Mouse (Mus musculus) gastrocnemius, adult 2 months (tissue): ENCODE data around the gene Aldh3b1. TPM values are rescaled to one million over a fixed set of nuclear protein-coding genes. Genes with fewer than 3 reads are reported as not detected.
A peak's percentile ranks its signal among the peaks of the same experiment; 100 is the strongest.

Experiments used
- DNase-seq: peaks from one replicate; pipeline ENCODE4 v3.0.0; 2022
- H3K27ac ChIP-seq: fragments of 200-600 bp; 2 replicates; pipeline ENCODE4 v1.8.1; 2022; ENCODE audit warnings: mild to moderate bottlenecking
- H3K4me3 ChIP-seq: fragments of 200-600 bp; 2 replicates; pipeline ENCODE4 v1.8.1; 2022; ENCODE audit warnings: mild to moderate bottlenecking, moderate library complexity
- CTCF ChIP-seq: fragments of 200-600 bp; IDR thresholded peaks from 2 replicates; pipeline ENCODE4 v1.8.1; 2022; ENCODE audit warnings: antibody characterized with exemption, mild to moderate bottlenecking, moderate library complexity
- intact Hi-C: fragments of 180-260 bp; cut with DNase I; formaldehyde crosslinking; loops from one replicate; pipeline ENCODE4 v1.15.1; 2025
- total RNA-seq, 2 experiments: library from RNA; stranded (reverse); gene quantifications; 2 replicates each; pipeline ENCODE4 v1.2.3; 2021

Gene Aldh3b1
- total RNA-seq, 2 experiments from 2014 or later = 0.77 to 0.98 TPM

GRCm38 (mm10) chr19:3955804-3956203 is 26.2 kb upstream of the Aldh3b1 start:
- no peak overlapping the region for H3K4me3 ChIP-seq
- no peak for DNase-seq
- no peak for TF ChIP-seq CTCF
- intact Hi-C loops = no loop called here
- no peak overlapping the region for H3K27ac ChIP-seq

GRCm38 (mm10) chr19:3955033-3955432 is 25.4 kb upstream of the Aldh3b1 start:
- no peak for DNase-seq
- Histone ChIP-seq H3K27ac (no peak overlapping the region), H3K4me3 (no peak overlapping the region)
- intact Hi-C loops = no loop called here
- TF ChIP-seq CTCF = no peak

- intact Hi-C loops = no loop called here
- H3K4me3 ChIP-seq = no peak overlapping the region
- peak; percentile 2 for DNase-seq
- no peak overlapping the region for H3K27ac ChIP-seq
- TF ChIP-seq CTCF = no peak
Measured at GRCm38 (mm10) chr19:3952099-3952498, 22.5 kb upstream of the Aldh3b1 start.

GRCm38 (mm10) chr19:3951461-3951860 is 21.9 kb upstream of the Aldh3b1 start:
- TF ChIP-seq CTCF = no peak
- Histone ChIP-seq H3K4me3 (no peak overlapping the region), H3K27ac (no peak overlapping the region)
- intact Hi-C loops = no loop called here
- DNase-seq = peak; percentile 1

- DNase-seq = peak; percentile 7
- Histone ChIP-seq H3K27ac (no peak overlapping the region), H3K4me3 (no peak overlapping the region)
- TF ChIP-seq CTCF = no peak
- intact Hi-C loops = no loop called here
Measured at GRCm38 (mm10) chr19:3950331-3950730, 20.7 kb upstream of the Aldh3b1 start.

- DNase-seq = peak; percentile 13
- intact Hi-C loops = no loop called here
- Histone ChIP-seq H3K27ac (no peak overlapping the region), H3K4me3 (no peak overlapping the region)
- TF ChIP-seq CTCF = no peak
Measured at GRCm38 (mm10) chr19:3948546-3948945, 18.9 kb upstream of the Aldh3b1 start.

GRCm38 (mm10) chr19:3947813-3948212 is 18.2 kb upstream of the Aldh3b1 start:
- DNase-seq = no peak
- Histone ChIP-seq H3K4me3 (no peak overlapping the region), H3K27ac (no peak overlapping the region)
- intact Hi-C loops = loop anchor here (2.0 kb wide), 3 partner anchors 33 to 103 kb away; partner anchors contain the start of gene Ndufv1
- no peak for TF ChIP-seq CTCF

- Histone ChIP-seq H3K27ac (no peak overlapping the region), H3K4me3 (no peak overlapping the region)
- TF ChIP-seq CTCF = no peak; the same call in none of the 2 replicates
- peak; percentile 72 for DNase-seq
- intact Hi-C loops = loop anchor here (2.0 kb wide), 3 partner anchors 34 to 104 kb away; partner anchors contain the start of gene Ndufv1
Measured at GRCm38 (mm10) chr19:3946715-3947114, 17.1 kb upstream of the Aldh3b1 start.

GRCm38 (mm10) chr19:3945872-3946564 is 16.4 kb upstream of the Aldh3b1 start:
- intact Hi-C loops = loop anchor here (2.0 kb wide), 3 partner anchors 35 to 105 kb away; partner anchors contain the start of gene Ndufv1
- no peak for TF ChIP-seq CTCF
- no peak overlapping the region for H3K4me3 ChIP-seq
- H3K27ac ChIP-seq = no peak overlapping the region
- DNase-seq = peak; percentile 15

- DNase-seq = no peak
- intact Hi-C loops = no loop called here
- no peak for TF ChIP-seq CTCF
- Histone ChIP-seq H3K4me3 (no peak overlapping the region), H3K27ac (no peak overlapping the region)
Measured at GRCm38 (mm10) chr19:3942986-3943735, 13.6 kb upstream of the Aldh3b1 start.

GRCm38 (mm10) chr19:3942315-3942714 is 12.7 kb upstream of the Aldh3b1 start:
- H3K27ac ChIP-seq = no peak overlapping the region
- TF ChIP-seq CTCF = no peak
- intact Hi-C loops = no loop called here
- H3K4me3 ChIP-seq = no peak overlapping the region
- DNase-seq = no peak

- Histone ChIP-seq H3K4me3 (peak overlapping the region; percentile 89), H3K27ac (peak overlapping the region; percentile 80)
- TF ChIP-seq CTCF = no peak
- peak; percentile 76 for DNase-seq
- intact Hi-C loops = no loop called here
Measured at GRCm38 (mm10) chr19:3935896-3936850, 6.6 kb upstream of the Aldh3b1 start.
